Mouse (Mus musculus): ENCODE results near the gene Tas2r125.
"Not testable (repeated sequence)": the region's sequence is repeated elsewhere in the genome, so short reads cannot be mapped to it uniquely, and the experiment has no call there.

Gene Tas2r125

DNA sequence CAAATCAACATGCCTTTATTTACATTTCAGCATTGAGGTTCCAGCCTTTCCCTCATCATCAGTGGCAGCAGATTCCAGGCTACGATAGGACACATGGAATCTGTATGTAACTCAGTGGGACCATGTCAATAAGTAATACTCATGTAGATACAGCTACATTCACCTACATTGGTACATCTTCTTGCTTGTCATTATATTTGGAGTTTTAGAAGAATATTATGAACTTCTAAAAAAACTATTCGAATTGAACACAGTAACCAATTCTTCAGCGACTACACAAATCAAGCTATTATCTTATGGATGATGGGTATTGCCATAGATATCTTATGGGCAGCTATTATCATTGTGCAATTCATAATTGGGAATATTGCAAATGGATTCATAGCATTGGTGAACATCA, at the start of gene Tas2r125:
Gene Tas2r125, plus strand, starts transcription at position 301 of the 400 bp plus-strand sequence.
- no peak for DNase-seq

GRCm38 (mm10) chr6:132867708-132868107, 41.7 kb upstream of the Tas2r125 start, which contains the start of gene Tas2r110:
TSS of gene Tas2r110 (plus strand) at chr6:132868008.
- no peak for DNase-seq

GRCm38 (mm10) chr6:132892711-132893110, 16.7 kb upstream of the Tas2r125 start, which contains the start of gene Tas2r113:
TSS of gene Tas2r113 (plus strand) at chr6:132893011.
- DNase-seq = no peak

GRCm38 (mm10) chr6:132941376-132941775, 31.9 kb downstream of the Tas2r125 start:
- DNase-seq = not testable (repeated sequence)

DNA sequence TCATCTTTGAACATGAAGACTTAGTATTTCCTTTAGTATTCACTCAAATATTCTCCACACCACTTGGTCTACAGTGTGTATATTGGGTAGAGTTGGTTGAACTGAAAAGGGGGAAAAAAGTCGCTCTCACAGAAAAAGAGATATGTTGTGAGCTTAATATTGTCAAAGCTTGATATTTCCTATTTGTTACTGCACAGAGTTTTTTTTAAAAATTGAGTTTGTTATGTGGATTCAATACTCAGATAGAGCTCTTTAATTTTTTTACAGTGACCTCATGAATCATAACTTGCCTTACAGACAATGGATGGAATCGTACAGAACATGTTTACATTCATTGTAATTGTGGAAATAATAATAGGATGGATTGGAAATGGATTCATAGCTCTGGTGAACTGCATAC, 41.4 kb downstream of the Tas2r125 start, which contains the start of gene Tas2r129:
Gene Tas2r129, plus strand, starts transcription at position 301 of the 400 bp plus-strand sequence.
- no peak for DNase-seq

DNA sequence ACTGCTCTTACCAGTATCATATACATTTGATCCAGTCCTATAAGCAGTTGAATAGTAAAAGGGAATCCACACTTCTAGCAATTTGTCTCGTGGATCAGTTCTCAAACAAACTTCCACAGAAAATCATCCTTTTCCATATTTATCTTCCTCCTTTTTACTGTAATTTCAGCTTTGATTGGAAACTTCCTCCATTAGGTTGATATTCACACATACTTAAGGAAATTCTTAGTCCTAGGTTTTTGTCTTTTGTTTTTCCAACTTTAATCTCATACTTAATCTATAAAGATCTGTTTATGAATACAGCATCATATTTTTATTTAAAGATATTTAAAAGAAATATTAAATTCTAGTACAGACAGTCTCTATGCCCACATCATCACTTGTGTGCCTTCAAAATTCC, 48.4 kb downstream of the Tas2r125 start, which contains the start of gene Tas2r131:
Gene Tas2r131, minus strand, starts transcription at position 101 of the 400 bp plus-strand sequence.
- DNase-seq = no peak
